Mouse (Mus musculus) limb, embryonic 11.5 days (tissue): ENCODE data around the gene Ppfibp2. TPM values are rescaled to one million over a fixed set of nuclear protein-coding genes. Genes with fewer than 3 reads are reported as not detected.

ENCODE experiments used
- ATAC-seq: fragments of 200-750 bp; cut with Nextera tagmentation; 2 replicates; pipeline ENCODE4 v1.8.0; 2017; ENCODE audit warnings: low read depth; ENCODE audit not compliant: insufficient number of reproducible peaks, low FRiP score, low TSS enrichment
- DNase-seq: peaks from one replicate; pipeline ENCODE4 v3.0.0-alpha.2; 2015; ENCODE audit warnings: low spot score
- H3K27ac ChIP-seq: fragments of 300-500 bp; sonication (generic); replicated peaks from 2 replicates; pipeline ENCODE4 v1.5.1; 2014; ENCODE audit warnings: low read depth, mild to moderate bottlenecking, low read length
- H3K27me3 ChIP-seq: fragments of 300-500 bp; sonication (generic); 2 replicates; pipeline ENCODE4 v1.6.1; 2014; ENCODE audit warnings: mild to moderate bottlenecking, low read length, mixed read lengths; ENCODE audit not compliant: control insufficient read depth, insufficient read depth
- H3K36me3 ChIP-seq: fragments of 300-500 bp; sonication (generic); 2 replicates; pipeline ENCODE4 v1.6.1; 2014; ENCODE audit warnings: mild to moderate bottlenecking, low read length, moderate library complexity, mixed read lengths; ENCODE audit not compliant: control insufficient read depth, insufficient read depth
- H3K4me1 ChIP-seq: fragments of 300-500 bp; sonication (generic); 2 replicates; pipeline ENCODE4 v1.6.1; 2014; ENCODE audit warnings: low read length, mixed read lengths; ENCODE audit not compliant: control insufficient read depth, insufficient read depth
- H3K4me2 ChIP-seq: fragments of 300-500 bp; sonication (generic); 2 replicates; pipeline ENCODE4 v1.6.1; 2014; ENCODE audit warnings: low read depth, mild to moderate bottlenecking, moderate library complexity; ENCODE audit not compliant: severe bottlenecking
- H3K4me3 ChIP-seq: fragments of 300-500 bp; sonication (generic); 2 replicates; pipeline ENCODE4 v1.5.1; 2014; ENCODE audit warnings: low read depth, low read length
- H3K9ac ChIP-seq: fragments of 300-500 bp; sonication (generic); 2 replicates; pipeline ENCODE4 v1.6.1; 2014; ENCODE audit warnings: mild to moderate bottlenecking, low read length
- H3K9me3 ChIP-seq: fragments of 300-500 bp; sonication (generic); 2 replicates; pipeline ENCODE4 v1.6.1; 2016; ENCODE audit warnings: low read length; ENCODE audit not compliant: control insufficient read depth
- WGBS: fragments of 180-500 bp; shearing (Covaris S2); extraction: QIAGEN DNeasy Blood & Tissue Kit; methylation state at CpG from one replicate; pipeline ENCODE4 v1.1.7; 2014; 5-methylcytosine and 5-hydroxymethylcytosine counted together
- polyA plus RNA-seq: library from polyadenylated mRNA; unstranded; fragments of >200 nt; fragmentation: Nextera tagmentation; extraction: Ambion mirVana; gene quantifications from 2 replicates; pipeline ENCODE4 v1.2.1, GENCODE M21; 2014

The Ppfibp2 gene
- polyA plus RNA-seq, 1 experiment from 2014 or later = 18.3 TPM

DNA sequence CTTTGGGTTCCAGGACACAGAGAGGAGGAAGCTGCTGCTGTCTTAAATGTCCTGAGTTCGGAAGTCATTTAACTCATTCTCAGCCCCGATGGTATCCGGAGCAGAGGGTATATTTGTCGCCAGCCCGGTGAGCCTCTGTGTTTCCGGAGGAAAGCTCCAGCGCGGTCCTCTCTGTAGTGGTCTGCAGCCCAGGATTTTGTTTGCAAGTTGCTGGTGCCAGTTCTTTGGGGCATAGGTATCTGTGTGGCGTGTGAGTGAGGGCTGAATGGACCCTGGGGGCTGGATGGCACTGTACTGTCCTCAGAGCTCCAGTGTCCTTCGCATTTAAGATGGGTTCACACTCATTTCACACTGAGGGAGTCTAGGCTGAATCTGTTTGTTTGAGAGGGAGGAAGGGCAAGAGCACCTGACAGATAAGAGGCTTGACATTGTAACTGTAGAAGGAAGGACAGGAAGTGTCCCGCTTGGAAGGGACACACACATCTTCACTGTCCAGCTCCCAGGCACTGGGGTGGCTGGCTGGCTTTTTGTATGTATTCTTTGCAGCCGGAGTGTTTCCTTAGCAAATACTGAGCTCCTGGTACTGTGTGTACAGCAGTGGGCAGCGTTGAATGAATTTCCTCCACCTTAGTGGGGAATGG is 71.4 kb downstream of the Ppfibp2 start:
- H3K36me3 ChIP-seq = no peaks in the 10 kb centered on the region
- H3K27me3 ChIP-seq = no peaks in the 10 kb centered on the region
- H3K4me1 ChIP-seq = peaks cover 39% of the 10 kb centered on the region
- peak overlapping the region; percentile 98 for H3K27ac ChIP-seq
- 35% methylated on average over 13 of the region's 13 CpGs for WGBS
- no peaks in the 10 kb centered on the region for H3K9me3 ChIP-seq
- DNase-seq (peak; percentile 45), ATAC-seq (0 out of 2 replicates have a peak, but pooled peaks have one; percentile 0)
- H3K4me2 ChIP-seq = peak overlapping the region; percentile 55
- H3K9ac ChIP-seq = peak overlapping the region; percentile 78
- peak overlapping the region; percentile 44 for H3K4me3 ChIP-seq

GRCm38 (mm10) chr7:107668514-107668913 is 73.5 kb downstream of the Ppfibp2 start:
- WGBS = 92% methylated on average over 5 of the region's 5 CpGs
- H3K27me3 ChIP-seq = no peaks in the 10 kb centered on the region
- H3K27ac ChIP-seq = no peak overlapping the region
- no peak overlapping the region for H3K4me3 ChIP-seq
- ATAC-seq (no peak), DNase-seq (no peak)
- no peaks in the 10 kb centered on the region for H3K9me3 ChIP-seq
- no peaks in the 10 kb centered on the region for H3K36me3 ChIP-seq
- no peak overlapping the region for H3K4me2 ChIP-seq
- H3K4me1 ChIP-seq = peaks cover 30% of the 10 kb centered on the region
- no peak overlapping the region for H3K9ac ChIP-seq

DNA sequence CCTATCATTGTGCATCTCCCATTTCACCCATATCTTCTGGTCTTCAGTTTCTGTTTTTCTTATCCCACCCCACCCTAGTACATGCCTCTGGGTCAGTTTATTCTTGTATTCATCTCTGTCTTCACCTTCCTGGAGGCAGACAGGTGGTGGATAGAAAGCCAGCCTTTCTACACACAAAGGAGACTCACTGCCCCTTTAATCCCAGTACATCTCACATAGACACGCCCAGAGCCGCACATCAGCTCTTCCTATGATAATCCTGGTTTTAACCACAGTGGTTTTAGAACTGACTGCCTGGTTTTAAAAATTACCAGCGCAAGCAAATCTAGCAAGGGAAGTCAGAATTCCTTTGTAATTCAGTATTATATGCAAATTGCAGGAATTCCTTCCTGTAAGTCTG is 80.2 kb downstream of the Ppfibp2 start:
- ATAC-seq (no peak), DNase-seq (no peak)
- Histone ChIP-seq H3K9me3 (no peaks in the 10 kb centered on the region), H3K4me1 (no peaks in the 10 kb centered on the region), H3K36me3 (no peaks in the 10 kb centered on the region), H3K4me2 (no peak overlapping the region), H3K27ac (no peak overlapping the region; the same call in 1 of the 2 replicates), H3K27me3 (no peaks in the 10 kb centered on the region), H3K9ac (no peak overlapping the region), H3K4me3 (no peak overlapping the region)
- WGBS = 92% methylated on average over 3 of the region's 3 CpGs

GRCm38 (mm10) chr7:107680151-107680852 is 85.3 kb downstream of the Ppfibp2 start:
- ATAC-seq = no peak
- no peak overlapping the region for H3K27ac ChIP-seq
- no peak overlapping the region for H3K4me3 ChIP-seq
- H3K9me3 ChIP-seq = no peaks in the 10 kb centered on the region
- DNase-seq = no peak
- H3K9ac ChIP-seq = no peak overlapping the region
- H3K4me1 ChIP-seq = no peaks in the 10 kb centered on the region
- H3K36me3 ChIP-seq = no peaks in the 10 kb centered on the region
- 62% methylated on average over 6 of the region's 6 CpGs for WGBS
- H3K4me2 ChIP-seq = no peak overlapping the region
- no peaks in the 10 kb centered on the region for H3K27me3 ChIP-seq

DNA sequence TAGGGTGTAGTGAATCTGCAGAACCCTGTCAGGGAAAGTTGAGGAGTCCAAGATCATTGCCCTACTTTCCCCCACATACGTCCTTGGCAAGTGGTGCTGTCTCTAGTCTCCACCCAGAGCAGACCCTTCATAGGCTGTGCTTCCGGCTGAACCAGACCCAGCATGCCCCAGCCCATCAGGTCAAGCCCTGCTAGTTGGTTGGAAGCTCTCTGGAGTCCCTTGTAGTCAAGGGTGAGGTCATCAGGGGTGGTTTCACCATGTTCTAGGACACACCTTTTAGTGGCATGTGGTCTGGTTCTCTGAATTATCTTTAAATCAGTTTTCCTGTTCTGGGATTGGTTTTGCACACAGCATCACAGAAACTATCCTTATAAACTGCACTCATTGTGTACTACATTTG is 86.3 kb downstream of the Ppfibp2 start:
- H3K9ac ChIP-seq = no peak overlapping the region
- H3K4me3 ChIP-seq = no peak overlapping the region
- H3K27ac ChIP-seq = no peak overlapping the region
- ATAC-seq (no peak), DNase-seq (no peak)
- 83% methylated on average over 2 of the region's 2 CpGs for WGBS
- no peaks in the 10 kb centered on the region for H3K36me3 ChIP-seq
- H3K27me3 ChIP-seq = no peaks in the 10 kb centered on the region
- H3K4me2 ChIP-seq = no peak overlapping the region
- H3K9me3 ChIP-seq = no peaks in the 10 kb centered on the region
- H3K4me1 ChIP-seq = no peaks in the 10 kb centered on the region

GRCm38 (mm10) chr7:107683162-107683561 is 88.2 kb downstream of the Ppfibp2 start:
- H3K4me1 ChIP-seq = no peaks in the 10 kb centered on the region
- no peak for ATAC-seq
- no peaks in the 10 kb centered on the region for H3K27me3 ChIP-seq
- H3K36me3 ChIP-seq = no peaks in the 10 kb centered on the region; the same call in 1 of the 2 replicates
- H3K9me3 ChIP-seq = no peaks in the 10 kb centered on the region
- WGBS = 82% methylated on average over 4 of the region's 4 CpGs
- H3K4me3 ChIP-seq = no peak overlapping the region
- no peak overlapping the region for H3K4me2 ChIP-seq
- DNase-seq = no peak
- H3K27ac ChIP-seq = no peak overlapping the region
- H3K9ac ChIP-seq = no peak overlapping the region

GRCm38 (mm10) chr7:107683622-107684021 is 88.6 kb downstream of the Ppfibp2 start:
- no peak for ATAC-seq
- Histone ChIP-seq H3K36me3 (no peaks in the 10 kb centered on the region; the same call in 1 of the 2 replicates), H3K9me3 (no peaks in the 10 kb centered on the region)

GRCm38 (mm10) chr7:107685238-107685954 is 90.4 kb downstream of the Ppfibp2 start:
- Histone ChIP-seq H3K36me3 (no peaks in the 10 kb centered on the region; the same call in 1 of the 2 replicates), H3K9me3 (no peaks in the 10 kb centered on the region), H3K9ac (no peak overlapping the region), H3K4me1 (peaks cover 8% of the 10 kb centered on the region), H3K27ac (no peak overlapping the region), H3K27me3 (no peaks in the 10 kb centered on the region), H3K4me3 (no peak overlapping the region), H3K4me2 (no peak overlapping the region)
- ATAC-seq (no peak), DNase-seq (no peak)
- WGBS = 84% methylated on average over 8 of the region's 8 CpGs

More at GRCm38 (mm10) chr7:107683622-107684021, 88.6 kb downstream of the Ppfibp2 start:
- H3K27ac ChIP-seq = no peak overlapping the region
- 90% methylated on average over 3 of the region's 3 CpGs for WGBS
- H3K4me1 ChIP-seq = no peaks in the 10 kb centered on the region
- no peak for DNase-seq
- no peaks in the 10 kb centered on the region for H3K27me3 ChIP-seq
- no peak overlapping the region for H3K4me3 ChIP-seq
- H3K9ac ChIP-seq = no peak overlapping the region
- H3K4me2 ChIP-seq = no peak overlapping the region
